ENCODE assay signal across 8 mouse cellular contexts in the genomic region with DNA sequence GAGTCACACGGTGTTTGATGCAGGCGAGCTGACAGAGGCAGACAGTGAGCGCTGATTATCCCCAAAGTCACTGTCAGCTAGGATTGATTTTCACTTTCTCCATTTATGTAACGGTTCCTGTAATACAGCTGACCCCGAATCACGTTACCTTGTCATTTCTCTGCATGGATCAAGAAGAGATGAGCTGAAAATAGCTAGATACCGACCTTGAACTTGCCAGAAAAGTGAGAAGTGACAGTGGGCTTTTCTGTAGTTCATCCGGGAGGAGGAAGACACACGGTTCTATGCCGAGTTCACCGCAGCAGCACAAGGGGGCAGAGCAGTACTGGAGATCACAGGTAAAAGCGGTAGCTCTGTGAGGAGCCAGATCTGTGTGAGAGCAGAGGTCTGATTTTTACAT. TPM values are rescaled to one million over a fixed set of nuclear protein-coding genes. Genes with fewer than 3 reads are reported as not detected.
DNase-seq lines count a peak whose midpoint lies in the region; ATAC-seq and TF ChIP-seq lines count a peak whose summit lies in the region.

No protein-coding gene starts in this region.

- no peak overlapping the region for H3K4me3 ChIP-seq in lung, adult 2 months (replicated peaks; ENCODE audit: extremely low read depth, low read depth, low read length)
- H3K4me3 ChIP-seq in hindbrain, embryonic 11.5 days (ENCODE audit: low read depth, low read length) = no peak overlapping the region
- no peak overlapping the region for H3K4me3 ChIP-seq in limb, embryonic 14.5 days (replicated peaks; ENCODE audit: low read length)

- TF ChIP-seq POLR2A in lung, adult 2 months (IDR thresholded peaks at IDR 0.05; ENCODE audit: borderline replicate concordance, extremely low read depth, low read depth, low read length) = no peak
- no peak for TF ChIP-seq POLR2A in limb, embryonic 14.5 days (IDR thresholded peaks at IDR 0.05; ENCODE audit: borderline replicate concordance, extremely low read depth, insufficient read depth, insufficient read length)

- no peaks in the 10 kb centered on the region for H3K27me3 ChIP-seq in hindbrain, embryonic 11.5 days (ENCODE audit: control insufficient read depth, insufficient read depth, low read length)
- H3K27me3 ChIP-seq in limb, embryonic 14.5 days (ENCODE audit: control insufficient read depth, insufficient read depth, low read length) = peaks cover 8% of the 10 kb centered on the region; the same call in 1 of the 2 replicates

- H3K4me1 ChIP-seq in lung, adult 2 months (ENCODE audit: control insufficient read depth, insufficient read depth, low read length) = peaks cover 3% of the 10 kb centered on the region; the same call in 1 of the 2 replicates
- H3K4me1 ChIP-seq in hindbrain, embryonic 11.5 days (replicated peaks; ENCODE audit: control insufficient read depth, insufficient read depth, low read length) = no peaks in the 10 kb centered on the region
- no peaks in the 10 kb centered on the region for H3K4me1 ChIP-seq in limb, embryonic 14.5 days (ENCODE audit: control insufficient read depth, insufficient read depth, low read length)

- peak; percentile 79 for ATAC-seq in hindbrain, embryonic 11.5 days (ENCODE audit: low FRiP score)
- ATAC-seq in limb, embryonic 14.5 days (ENCODE audit: low FRiP score, low read depth) = no peak

- H3K9ac ChIP-seq in hindbrain, embryonic 11.5 days (ENCODE audit: low read depth, low read length) = no peak overlapping the region
- H3K9ac ChIP-seq in limb, embryonic 14.5 days (ENCODE audit: low read depth, low read length, severe bottlenecking) = no peak overlapping the region

- DNase-seq in lung, adult 2 months = no peak
- no peak for DNase-seq in lung, adult 18-20 months
- peak; percentile 7 for DNase-seq in adipocyte (ENCODE audit: low spot score)
- peak; percentile 25 to 50 for DNase-seq in cerebellum, postnatal 4 days (ENCODE audit: low spot score in 2 of 2)
- peak; percentile 40 for DNase-seq in hindbrain, embryonic 11.5 days (ENCODE audit: low spot score)
- peak; percentile 49 for DNase-seq in limb, embryonic 14.5 days (ENCODE audit: low spot score)
- peak; percentile 67 for DNase-seq in retina, embryonic 14.5 days (ENCODE audit: low spot score)
- no peak for DNase-seq in spleen, postnatal 14 days (ENCODE audit: low spot score in 2 of 2)

- no peak overlapping the region for H3K4me2 ChIP-seq in hindbrain, embryonic 11.5 days (replicated peaks; ENCODE audit: low read depth, low read length)
- H3K4me2 ChIP-seq in limb, embryonic 14.5 days (replicated peaks; ENCODE audit: low read depth, low read length, severe bottlenecking) = no peak overlapping the region

- H3K36me3 ChIP-seq in hindbrain, embryonic 11.5 days (ENCODE audit: control insufficient read depth, insufficient read depth, low read length) = no peaks in the 10 kb centered on the region
- H3K36me3 ChIP-seq in limb, embryonic 14.5 days (ENCODE audit: control insufficient read depth, insufficient read depth, low read length) = no peaks in the 10 kb centered on the region

- 46% methylated on average over 12 of the region's 12 CpGs for WGBS in lung, adult 2 months
- WGBS in hindbrain, embryonic 11.5 days = 55% methylated on average over 12 of the region's 12 CpGs
- WGBS in limb, embryonic 14.5 days = 48% methylated on average over 12 of the region's 12 CpGs

- peak; percentile 79 for TF ChIP-seq CTCF in lung, adult 2 months (IDR thresholded peaks at IDR 0.05; ENCODE audit: insufficient read depth, low read length)

- no peaks in the 10 kb centered on the region for H3K9me3 ChIP-seq in hindbrain, embryonic 11.5 days (ENCODE audit: control insufficient read depth, low read length)
- H3K9me3 ChIP-seq in limb, embryonic 14.5 days (ENCODE audit: control insufficient read depth, low read length) = no peaks in the 10 kb centered on the region

- H3K27ac ChIP-seq in hindbrain, embryonic 11.5 days (ENCODE audit: low read depth, low read length) = no peak overlapping the region
- H3K27ac ChIP-seq in limb, embryonic 14.5 days (replicated peaks; ENCODE audit: low read depth, low read length) = no peak overlapping the region

RNA-seq across cellular contexts. Expression of a gene that starts 38.5 kb away (rescaled TPM):
- 1.00 and 1.8 TPM in 2 replicates for polyA plus RNA-seq in lung, adult 2 months (2012; rRNA removed)
- polyA plus RNA-seq in hindbrain, embryonic 11.5 days (2014; fragmentation: Nextera tagmentation; extraction: Ambion mirVana) = 0.45 and 1.6 TPM in 2 replicates
- 0.88 and 1.4 TPM in 2 replicates for polyA plus RNA-seq in limb, embryonic 14.5 days (2012; rRNA removed)
- polyA plus RNA-seq in limb, embryonic 14.5 days (2014; fragmentation: Nextera tagmentation; extraction: Ambion mirVana) = 1.7 and 2.9 TPM in 2 replicates

Comparison
In these comparisons a context has a peak if more than half of its experiments do, and no peak if none do; other contexts are left out.
1. DNase-seq: peak in adipocyte (single experiment), cerebellum, postnatal 4 days (2 of 2), hindbrain, embryonic 11.5 days (single experiment), limb, embryonic 14.5 days (single experiment) and retina, embryonic 14.5 days (single experiment); none in lung, adult 2 months (single experiment), lung, adult 18-20 months (0 of 2) and spleen, postnatal 14 days (0 of 2).